Mouse (Mus musculus) heart, adult 2 months (tissue): ENCODE data around the gene Rac2. TPM values are rescaled to one million over a fixed set of nuclear protein-coding genes. Genes with fewer than 3 reads are reported as not detected.
A peak's percentile ranks its signal among the peaks of the same experiment; 100 is the strongest.

Experiments used
- DNase-seq, 2 experiments: peaks; one replicate each; pipeline ENCODE4 v3.0.0; 2021
- H3K27ac ChIP-seq: fragments of 200-600 bp; 2 replicates; pipeline ENCODE4 v1.8.1; 2022
- H3K27me3 ChIP-seq: fragments of 200-500 bp; 2 replicates; pipeline ENCODE4 v1.6.1; 2012; ENCODE audit warnings: mild to moderate bottlenecking, low read length, inconsistent platforms, mixed read lengths; ENCODE audit not compliant: control insufficient read depth, insufficient read depth
- H3K36me3 ChIP-seq: fragments of 200-500 bp; 2 replicates; pipeline ENCODE4 v1.6.1; 2012; ENCODE audit warnings: low read length, inconsistent platforms; ENCODE audit not compliant: control insufficient read depth, insufficient read depth
- H3K4me1 ChIP-seq: fragments of 200-500 bp; 2 replicates; pipeline ENCODE4 v1.6.1; 2011; ENCODE audit warnings: low read length; ENCODE audit not compliant: control insufficient read depth, insufficient read depth
- H3K4me3 ChIP-seq: fragments of 200-600 bp; 2 replicates; pipeline ENCODE4 v1.8.1; 2022
- H3K79me2 ChIP-seq: fragments of 200-500 bp; replicated peaks from 2 replicates; pipeline ENCODE4 v1.6.1; 2012; ENCODE audit warnings: mild to moderate bottlenecking, inconsistent platforms, low read length, moderate library complexity, mixed read lengths; ENCODE audit not compliant: control insufficient read depth, insufficient read depth
- H3K9ac ChIP-seq: fragments of 200-500 bp; 2 replicates; pipeline ENCODE4 v1.6.1; 2012; ENCODE audit warnings: low read depth, mild to moderate bottlenecking, control low read depth, inconsistent platforms, low read length, mixed read lengths
- CTCF ChIP-seq: fragments of 200-600 bp; IDR thresholded peaks from 2 replicates; pipeline ENCODE4 v1.8.1; 2022; ENCODE audit warnings: antibody characterized with exemption, mild to moderate bottlenecking, moderate library complexity
- EP300 ChIP-seq: fragments of 200-500 bp; IDR thresholded peaks from 2 replicates; pipeline ENCODE4 v1.6.1; 2011; ENCODE audit warnings: low read depth, low read length, control low read depth; ENCODE audit not compliant: insufficient read depth
- POLR2A ChIP-seq: fragments of 200-500 bp; IDR thresholded peaks from 2 replicates; pipeline ENCODE4 v1.6.1; 2011; ENCODE audit warnings: mild to moderate bottlenecking, low read depth, low read length, control low read depth; ENCODE audit not compliant: insufficient read depth
- WGBS: fragments of 180-500 bp; shearing (Covaris S2); methylation state at CpG from one replicate; pipeline ENCODE4 v1.1.7; 2018; 5-methylcytosine and 5-hydroxymethylcytosine counted together
- intact Hi-C: fragments of 180-260 bp; cut with DNase I; formaldehyde crosslinking; loops from one replicate; pipeline ENCODE4 v1.15.1; 2025
- polyA plus RNA-seq: library from polyadenylated mRNA; depleted of rRNA; stranded (reverse); fragments of >200 nt; gene quantifications from 2 replicates; pipeline ENCODE4 v1.2.3, GENCODE M21; 2012
- total RNA-seq, 2 experiments: library from RNA; stranded (reverse); gene quantifications; 2 replicates each; pipeline ENCODE4 v1.2.3; 2021

The Rac2 gene
- total and polyA plus RNA-seq, 3 experiments, result 4.5 to 44.7 (median 8.7) TPM

DNA sequence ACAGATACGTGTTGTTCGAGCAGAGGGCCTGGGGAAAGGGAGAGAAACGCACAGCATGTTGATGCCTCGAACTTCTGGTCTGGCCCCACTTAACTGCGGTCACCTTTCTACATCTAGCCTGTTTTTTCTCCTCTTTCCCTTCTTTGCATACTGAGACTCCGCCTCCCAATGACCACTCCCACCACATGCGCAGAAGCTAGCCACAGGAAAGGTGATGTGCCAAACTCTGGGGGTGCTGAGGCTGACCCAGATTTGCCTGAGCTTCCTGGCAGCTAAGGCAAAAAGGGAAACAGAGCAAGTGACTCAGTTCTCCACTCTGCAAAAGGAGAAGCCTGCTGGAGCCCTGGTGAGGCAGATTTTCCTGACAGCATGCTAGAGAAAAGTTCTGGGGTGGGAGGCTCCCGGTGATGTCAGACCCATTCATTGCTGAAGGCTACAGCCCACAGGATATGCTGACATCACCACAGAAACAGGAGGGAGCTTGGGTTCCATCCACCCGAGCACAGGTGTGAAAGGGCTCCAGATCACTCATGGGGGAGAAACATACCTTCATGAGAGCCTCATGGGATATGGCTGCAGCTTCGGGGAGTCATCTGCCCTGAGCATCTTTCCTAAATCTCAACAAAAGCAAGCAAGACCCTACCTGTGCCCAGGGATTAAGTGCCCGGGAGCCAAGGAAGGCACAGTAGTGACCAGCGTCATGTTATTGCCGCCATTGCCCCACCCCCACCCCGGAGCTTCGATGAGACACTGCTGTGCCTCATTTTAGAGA is 19.3 kb upstream of the Rac2 start:
- Histone ChIP-seq H3K27me3 (no peaks in the 10 kb centered on the region), H3K36me3 (no peaks in the 10 kb centered on the region), H3K27ac (no peak overlapping the region), H3K79me2 (no peaks in the 10 kb centered on the region), H3K9ac (no peak overlapping the region), H3K4me1 (no peaks in the 10 kb centered on the region; the same call in 1 of the 2 replicates), H3K4me3 (no peak overlapping the region)
- intact Hi-C loops, result no loop called here
- TF ChIP-seq CTCF (no peak), POLR2A (no peak), EP300 (no peak)
- WGBS, result 50% methylated on average over 15 of the region's 15 CpGs
- peak in 1 of 2 experiments; percentile 61 for DNase-seq

DNA sequence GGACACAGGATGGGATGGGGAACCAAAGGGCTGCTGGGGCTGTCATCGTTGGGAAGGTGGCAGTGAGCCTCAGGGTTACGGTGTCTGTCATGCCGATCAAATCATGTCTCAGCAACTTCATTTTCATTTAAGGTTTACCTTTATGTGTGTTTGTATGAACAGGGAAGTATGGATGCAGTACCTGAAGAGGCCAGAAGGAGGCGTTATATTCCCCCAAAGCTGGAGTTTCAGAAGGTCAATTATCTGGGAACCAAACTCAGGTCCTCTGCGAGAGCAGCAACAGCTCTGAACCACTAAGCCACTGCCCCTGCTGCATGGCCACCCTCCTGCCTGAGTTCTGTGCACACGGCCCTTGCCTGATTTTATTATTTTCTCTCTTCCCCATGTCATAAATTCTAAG is 18.2 kb upstream of the Rac2 start:
- Histone ChIP-seq H3K27me3 (no peaks in the 10 kb centered on the region), H3K4me3 (no peak overlapping the region), H3K27ac (no peak overlapping the region), H3K79me2 (no peaks in the 10 kb centered on the region), H3K36me3 (no peaks in the 10 kb centered on the region), H3K9ac (no peak overlapping the region), H3K4me1 (no peaks in the 10 kb centered on the region; the same call in 1 of the 2 replicates)
- intact Hi-C loops, result no loop called here
- peak; percentile 39 for TF ChIP-seq CTCF
- TF ChIP-seq POLR2A, result no peak
- WGBS, result 73% methylated on average over 6 of the region's 6 CpGs
- DNase-seq, result no peak

DNA sequence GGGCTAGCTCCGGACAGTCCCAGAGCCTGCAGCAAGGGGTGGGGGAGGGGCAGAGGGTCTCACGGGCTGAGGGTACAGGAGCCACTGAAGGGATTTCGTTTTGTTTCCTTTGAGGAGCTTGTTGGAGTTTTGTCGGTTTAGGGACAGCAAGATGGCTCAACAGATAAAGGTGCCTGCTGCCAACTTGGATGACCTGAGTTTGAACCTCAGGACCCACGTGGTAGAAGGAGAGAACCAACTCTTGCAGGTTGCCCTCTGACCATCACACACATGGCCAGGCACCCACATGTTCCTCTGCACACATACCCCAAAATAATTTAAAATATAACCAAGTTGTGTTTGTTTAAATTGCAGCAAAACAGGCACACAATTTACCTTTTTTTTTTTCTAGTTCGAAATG is 17.4 kb upstream of the Rac2 start:
- no peaks in the 10 kb centered on the region for H3K36me3 ChIP-seq
- intact Hi-C loops, result loop anchor here (10.0 kb wide), 1 partner anchor 155 kb away; no protein-coding TSS in a partner anchor
- WGBS, result 57% methylated on average over 6 of the region's 6 CpGs
- no peaks in the 10 kb centered on the region for H3K27me3 ChIP-seq
- no peaks in the 10 kb centered on the region for H3K79me2 ChIP-seq
- no peak overlapping the region for H3K27ac ChIP-seq
- DNase-seq, result no peak
- no peak overlapping the region for H3K9ac ChIP-seq
- no peak for TF ChIP-seq POLR2A
- TF ChIP-seq CTCF, result no peak
- TF ChIP-seq EP300, result no peak
- no peak overlapping the region for H3K4me3 ChIP-seq
- no peaks in the 10 kb centered on the region; the same call in 1 of the 2 replicates for H3K4me1 ChIP-seq

DNA sequence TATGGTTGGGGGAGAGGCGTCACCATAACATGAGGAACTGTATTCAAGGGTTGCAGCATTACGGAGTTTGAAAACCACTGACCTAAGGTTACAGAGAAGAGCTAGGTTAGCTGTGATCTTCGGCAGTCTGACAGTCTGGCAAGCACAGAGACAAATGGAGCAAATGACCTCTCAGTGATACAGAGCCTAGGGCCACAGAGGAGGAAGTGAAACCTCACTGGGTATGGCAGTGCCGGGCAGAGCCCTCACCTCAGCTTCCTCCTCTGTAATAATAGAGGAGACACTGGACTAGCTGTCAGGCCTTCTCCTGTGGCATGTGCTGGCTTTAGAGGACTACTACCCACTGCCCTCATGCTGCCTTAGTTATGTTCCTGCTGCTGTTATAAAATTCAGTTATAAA is 16.3 kb upstream of the Rac2 start:
- no peaks in the 10 kb centered on the region; the same call in 1 of the 2 replicates for H3K4me1 ChIP-seq
- no peaks in the 10 kb centered on the region for H3K27me3 ChIP-seq
- DNase-seq, result peak in 1 of 2 experiments; percentile 62
- H3K4me3 ChIP-seq, result no peak overlapping the region
- intact Hi-C loops, result loop anchor here (10.0 kb wide), 1 partner anchor 156 kb away; no protein-coding TSS in a partner anchor
- no peaks in the 10 kb centered on the region for H3K36me3 ChIP-seq
- H3K27ac ChIP-seq, result no peak overlapping the region
- H3K79me2 ChIP-seq, result no peaks in the 10 kb centered on the region
- no peak overlapping the region for H3K9ac ChIP-seq
- TF ChIP-seq EP300 (no peak), CTCF (no peak), POLR2A (no peak)
- WGBS, result 79% methylated on average over 4 of the region's 4 CpGs

DNA sequence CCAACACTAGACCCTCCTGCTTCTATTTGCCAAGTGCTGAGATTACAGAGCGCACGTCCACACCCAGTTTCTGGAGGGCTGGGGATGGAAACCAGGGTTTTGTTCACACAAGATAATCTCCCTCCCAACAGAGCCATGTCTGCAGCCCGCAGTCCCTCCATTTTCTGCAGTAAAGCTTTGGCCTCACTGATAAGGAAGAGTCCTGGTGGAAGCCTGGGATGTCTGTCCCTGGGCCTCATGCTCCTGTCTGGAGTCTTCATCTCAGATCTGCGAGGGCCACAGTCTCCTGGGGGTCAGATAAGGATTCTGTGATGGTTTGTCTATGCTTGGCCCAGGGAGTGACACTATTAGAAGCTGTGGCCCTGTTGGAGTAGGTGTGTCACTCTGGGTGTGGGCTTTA is 15.5 kb upstream of the Rac2 start:
- no peak for DNase-seq
- Histone ChIP-seq H3K27ac (no peak overlapping the region), H3K27me3 (no peaks in the 10 kb centered on the region), H3K79me2 (no peaks in the 10 kb centered on the region), H3K9ac (no peak overlapping the region), H3K36me3 (no peaks in the 10 kb centered on the region), H3K4me1 (no peaks in the 10 kb centered on the region; the same call in 1 of the 2 replicates), H3K4me3 (no peak overlapping the region)
- WGBS, result 67% methylated on average over 4 of the region's 4 CpGs
- intact Hi-C loops, result loop anchor here (10.0 kb wide), 1 partner anchor 157 kb away; no protein-coding TSS in a partner anchor
- no peak for TF ChIP-seq POLR2A
- TF ChIP-seq CTCF, result no peak
- no peak for TF ChIP-seq EP300

DNA sequence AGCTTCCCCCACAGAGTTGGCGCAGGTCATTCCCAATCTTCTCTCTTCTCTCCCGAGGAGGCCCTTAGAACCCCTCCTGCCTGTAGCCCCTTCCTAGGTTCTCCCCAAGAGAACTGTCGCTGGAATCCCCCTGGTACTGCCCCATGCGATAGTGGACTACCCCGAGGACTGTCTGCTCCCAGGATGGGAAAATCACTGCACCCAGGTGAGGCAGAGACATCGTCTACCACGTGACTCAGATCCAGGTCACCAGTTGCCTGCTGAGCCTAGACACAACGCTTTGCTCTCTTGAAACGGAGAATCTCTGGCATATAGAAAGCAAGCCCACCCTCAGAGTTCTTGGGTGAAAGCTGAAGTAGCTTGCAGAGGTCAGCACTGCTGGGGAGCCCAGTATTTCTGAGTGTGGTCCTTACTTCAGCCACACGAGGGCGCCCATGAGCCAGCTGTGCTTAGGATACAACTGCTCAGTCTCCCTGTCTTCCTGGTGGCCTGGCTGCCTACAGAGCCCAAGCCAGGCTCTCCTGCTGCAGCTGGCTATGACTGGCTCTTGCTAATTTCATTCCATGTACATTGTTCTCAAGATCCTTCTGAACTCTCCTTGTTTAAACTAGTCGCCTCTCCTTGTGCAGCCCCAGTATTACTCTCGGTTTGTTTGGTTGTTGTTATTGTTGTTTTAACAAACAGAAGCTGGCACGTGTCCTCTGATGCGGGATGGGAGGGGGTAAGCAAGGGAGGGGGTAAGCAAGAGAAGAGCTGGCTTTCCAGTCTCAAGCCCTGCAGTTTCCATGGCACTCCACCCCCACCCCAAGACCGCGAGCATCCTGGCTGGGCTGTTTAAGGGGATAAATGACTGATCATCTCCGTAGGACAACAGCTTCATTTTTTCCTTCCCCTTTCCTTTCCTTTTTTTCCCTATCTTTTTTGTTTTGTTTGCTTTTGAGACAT is 14.7 kb upstream of the Rac2 start:
- DNase-seq, result peak; percentile 82 to 89
- Histone ChIP-seq H3K27ac (no peak overlapping the region), H3K36me3 (no peaks in the 10 kb centered on the region), H3K27me3 (no peaks in the 10 kb centered on the region), H3K9ac (no peak overlapping the region), H3K4me3 (no peak overlapping the region), H3K4me1 (no peaks in the 10 kb centered on the region; the same call in 1 of the 2 replicates), H3K79me2 (no peaks in the 10 kb centered on the region)
- 51% methylated on average over 18 of the region's 18 CpGs for WGBS
- intact Hi-C loops, result loop anchor here (10.0 kb wide), 1 partner anchor 157 kb away; no protein-coding TSS in a partner anchor
- TF ChIP-seq POLR2A, result no peak
- no peak for TF ChIP-seq EP300
- peak; percentile 96; the same call in 1 of the 2 replicates for TF ChIP-seq CTCF
